Mouse (Mus musculus) CH12.LX (cell line): ENCODE data around the gene Rab37. TPM values are rescaled to one million over a fixed set of nuclear protein-coding genes. Genes with fewer than 3 reads are reported as not detected.

Experiments used
- DNase-seq: peaks from one replicate; pipeline ENCODE4 v3.0.0-alpha.2; 2013; ENCODE audit errors: extremely low read depth
- H3K27ac ChIP-seq: 2 replicates; pipeline ENCODE4 v1.5.1; 2012; ENCODE audit warnings: low read depth, mild to moderate bottlenecking, control low read depth, moderate library complexity; ENCODE audit not compliant: insufficient read depth
- H3K27me3 ChIP-seq: replicated peaks from 2 replicates; pipeline ENCODE3; 2012; ENCODE audit warnings: inconsistent platforms
- H3K36me3 ChIP-seq, 2 experiments: replicated peaks in 1 of 2; 2 replicates each; pipeline versions ENCODE3 to v1.6.1; 2012; ENCODE audit warnings: inconsistent platforms in 1 of 2, low read length in 1 of 2, mild to moderate bottlenecking in 1 of 2, mixed read lengths in 1 of 2, moderate library complexity in 1 of 2; ENCODE audit not compliant: control insufficient read depth in 1 of 2, insufficient read depth in 1 of 2
- H3K4me1 ChIP-seq, 2 experiments: 2 replicates each; pipeline ENCODE4 v1.6.1; 2012; ENCODE audit warnings: inconsistent platforms in 1 of 2, moderate library complexity in 1 of 2; ENCODE audit not compliant: insufficient read depth in 2 of 2, control insufficient read depth in 1 of 2
- H3K4me2 ChIP-seq: 2 replicates; pipeline ENCODE4 v1.6.1; 2012; ENCODE audit warnings: low read depth, mild to moderate bottlenecking, control low read depth; ENCODE audit not compliant: poor library complexity, insufficient read depth, severe bottlenecking
- H3K4me3 ChIP-seq, 3 experiments: fragments of 150-350 bp in 1 of 3; sonication (generic) in 1 of 3; replicated peaks in 1 of 3; 2 replicates each; pipeline versions ENCODE3 to v1.5.1; 2011 to 2012; ENCODE audit warnings: low read depth in 2 of 3, low read length in 2 of 3, mild to moderate bottlenecking in 2 of 3, moderate library complexity in 2 of 3, control low read depth in 1 of 3, improper control_type of control experiment in 1 of 3, inconsistent platforms in 1 of 3, mixed read lengths in 1 of 3; ENCODE audit not compliant: poor library complexity in 1 of 3
- H3K79me2 ChIP-seq: replicated peaks from 2 replicates; pipeline ENCODE4 v1.6.1; 2012; ENCODE audit warnings: mild to moderate bottlenecking, moderate library complexity; ENCODE audit not compliant: control insufficient read depth, poor library complexity, insufficient read depth, severe bottlenecking; ENCODE audit errors: extremely low read depth
- H3K9ac ChIP-seq: 2 replicates; pipeline ENCODE4 v1.6.1; 2012; ENCODE audit warnings: low read depth, mild to moderate bottlenecking, control low read depth, moderate library complexity; ENCODE audit not compliant: insufficient read depth
- H3K9me3 ChIP-seq: replicated peaks from 2 replicates; pipeline ENCODE3; 2012; ENCODE audit warnings: low read length, inconsistent platforms, mixed read lengths
- BHLHE40 ChIP-seq: IDR thresholded peaks from 2 replicates; pipeline ENCODE4 v1.6.1; 2011; ENCODE audit warnings: mild to moderate bottlenecking, low read depth, low read length, improper control_type of control experiment
- CHD2 ChIP-seq: IDR thresholded peaks from 2 replicates; pipeline ENCODE4 v1.6.1; 2011; ENCODE audit warnings: low read length, improper control_type of control experiment
- HCFC1 ChIP-seq: IDR thresholded peaks from 2 replicates; pipeline ENCODE4 v1.6.1; 2012; ENCODE audit warnings: low read depth, mild to moderate bottlenecking, inconsistent platforms, low read length, improper control_type of control experiment
- MAFK ChIP-seq: IDR thresholded peaks from 2 replicates; pipeline ENCODE4 v1.6.1; 2011; ENCODE audit warnings: low read length, improper control_type of control experiment; ENCODE audit not compliant: insufficient replicate concordance
- MAX ChIP-seq: IDR thresholded peaks from 2 replicates; pipeline ENCODE4 v1.6.1; 2011; ENCODE audit warnings: low read length, improper control_type of control experiment
- MEF2A ChIP-seq: IDR thresholded peaks from 2 replicates; pipeline ENCODE4 v1.6.1; 2014; ENCODE audit warnings: low read depth, mild to moderate bottlenecking, inconsistent platforms, low read length, improper control_type of control experiment, borderline replicate concordance
- MXI1 ChIP-seq: IDR thresholded peaks from 2 replicates; pipeline ENCODE4 v1.6.1; 2011; ENCODE audit warnings: mild to moderate bottlenecking, low read depth, low read length, improper control_type of control experiment
- MYC ChIP-seq: IDR thresholded peaks from 2 replicates; pipeline ENCODE4 v1.6.1; 2011; ENCODE audit warnings: low read depth, mild to moderate bottlenecking, improper control_type of control experiment, low read length
- NELFE ChIP-seq: IDR thresholded peaks from 2 replicates; pipeline ENCODE4 v1.6.1; 2011; ENCODE audit warnings: low read depth, low read length, improper control_type of control experiment
- NRF1 ChIP-seq: IDR thresholded peaks from 2 replicates; pipeline ENCODE4 v1.6.1; 2014; ENCODE audit warnings: low read depth, mild to moderate bottlenecking, inconsistent platforms, low read length, improper control_type of control experiment, moderate library complexity
- POLR2A ChIP-seq: IDR thresholded peaks from 2 replicates; pipeline ENCODE4 v1.6.1; 2011; ENCODE audit warnings: low read depth, mild to moderate bottlenecking, improper control_type of control experiment, low read length
- POLR2AphosphoS2 ChIP-seq: IDR thresholded peaks from 2 replicates; pipeline ENCODE4 v1.6.1; 2011; ENCODE audit warnings: low read depth, low read length, improper control_type of control experiment
- SMC3 ChIP-seq: IDR thresholded peaks from 2 replicates; pipeline ENCODE4 v1.6.1; 2011; ENCODE audit warnings: low read depth, low read length, improper control_type of control experiment
- TCF12 ChIP-seq: IDR thresholded peaks from 2 replicates; pipeline ENCODE4 v1.6.1; 2014; ENCODE audit warnings: low read depth, mild to moderate bottlenecking, inconsistent platforms, low read length, improper control_type of control experiment
- UBTF ChIP-seq: IDR thresholded peaks from 2 replicates; pipeline ENCODE4 v1.6.1; 2012; ENCODE audit warnings: low read depth, mild to moderate bottlenecking, inconsistent platforms, low read length, improper control_type of control experiment, moderate library complexity
- USF1 ChIP-seq: IDR thresholded peaks from 2 replicates; pipeline ENCODE4 v1.6.1; 2014; ENCODE audit warnings: low read depth, mild to moderate bottlenecking, inconsistent platforms, low read length, improper control_type of control experiment
- ZC3H11A ChIP-seq: IDR thresholded peaks from 2 replicates; pipeline ENCODE4 v1.6.1; 2012; ENCODE audit warnings: low read depth, mild to moderate bottlenecking, inconsistent platforms, low read length, improper control_type of control experiment
- ZKSCAN1 ChIP-seq: IDR thresholded peaks from 2 replicates; pipeline ENCODE4 v1.6.1; 2012; ENCODE audit warnings: low read depth, inconsistent platforms, low read length, improper control_type of control experiment, borderline replicate concordance
- dilution Hi-C: fragments of 300-500 bp; cut with MboI; formaldehyde crosslinking; loops from 2 replicates; pipeline ENCODE4 v1.14.3; 2020; ENCODE audit warnings: low sequenced_read_pairs; ENCODE audit not compliant: extremely low pct_unique_long_range_greater_than_20kb, extremely low pct_ligation_motif_present
- in situ Hi-C: fragments of 300-500 bp; cut with MboI; formaldehyde crosslinking; loops from 3 replicates; pipeline ENCODE4 v1.14.3; 2019; ENCODE audit warnings: low sequenced_read_pairs, low pct_ligation_motif_present, low pct_unique_long_range_greater_than_20kb, mixed read lengths
- polyA plus RNA-seq: library from polyadenylated mRNA; unstranded; fragments of >175 nt; gene quantifications from 2 replicates; pipeline ENCODE4 v1.2.1, GENCODE M21; 2012; ENCODE audit warnings: low read depth; ENCODE audit not compliant: insufficient read length
- total RNA-seq, 2 experiments: library from RNA; depleted of rRNA; stranded (reverse); fragments of 300-350 nt in 1 of 2; fragments of >200 nt in 1 of 2; gene quantifications; 2 replicates each; pipeline ENCODE4 v1.2.3; 2012 to 2014

Gene Rab37
- total and polyA plus RNA-seq, 3 experiments = 2.0 to 3.6 (median 2.3) TPM

GRCm38 (mm10) chr11:115161578-115162204 is 70.5 kb downstream of the Rab37 start:
- no peak overlapping the region for H3K27ac ChIP-seq
- H3K27me3 ChIP-seq = no peaks in the 10 kb centered on the region
- in situ Hi-C loops = loop anchor here (5.0 kb wide), 3 partner anchors 36 to 111 kb away; no protein-coding TSS in a partner anchor
- no peak overlapping the region for H3K4me3 ChIP-seq
- H3K79me2 ChIP-seq = peaks cover 33% of the 10 kb centered on the region
- peaks cover 8% of the 10 kb centered on the region for H3K9me3 ChIP-seq
- no peak for DNase-seq
- H3K36me3 ChIP-seq = peaks cover 0 to 13% of the 10 kb centered on the region in 2 experiments
- dilution Hi-C loops = no loop called here
- peaks cover 26 to 64% of the 10 kb centered on the region in 2 experiments for H3K4me1 ChIP-seq
- no peak for TF ChIP-seq MYC
- no peak for TF ChIP-seq POLR2A
- 0 out of 2 replicates have a peak, but pooled peaks have one; percentile 23 for TF ChIP-seq NELFE
- TF ChIP-seq, all 38 proteins: peak for 1
- H3K9ac ChIP-seq = no peak overlapping the region
- no peak overlapping the region; the same call in 1 of the 2 replicates for H3K4me2 ChIP-seq

- H3K27ac ChIP-seq = no peak overlapping the region; the same call in 1 of the 2 replicates
- TF ChIP-seq MAFK = no peak
- no peak for TF ChIP-seq TCF12
- TF ChIP-seq SMC3 = no peak
- TF ChIP-seq CHD2 = no peak
- TF ChIP-seq NRF1 = no peak
- TF ChIP-seq NELFE = no peak
- TF ChIP-seq MAX = no peak
- TF ChIP-seq USF1 = no peak
- no peak for TF ChIP-seq POLR2AphosphoS2
- TF ChIP-seq MEF2A = no peak
- no peak for TF ChIP-seq MXI1
- TF ChIP-seq UBTF = no peak
- TF ChIP-seq ZKSCAN1 = no peak
- TF ChIP-seq ZC3H11A = no peak
- TF ChIP-seq BHLHE40 = no peak
- no peak for TF ChIP-seq HCFC1
- TF ChIP-seq, all 38 proteins: peak for 0
- peaks cover 0 to 18% of the 10 kb centered on the region in 2 experiments for H3K36me3 ChIP-seq
- peak overlapping the region; percentile 66 for H3K4me2 ChIP-seq
- peak overlapping the region; percentile 34 for H3K9ac ChIP-seq
- in situ Hi-C loops = loop anchor here (5.0 kb wide), 3 partner anchors 35 to 110 kb away; no protein-coding TSS in a partner anchor
- H3K4me1 ChIP-seq = peaks cover 26 to 66% of the 10 kb centered on the region in 2 experiments
- H3K9me3 ChIP-seq = peaks cover 8% of the 10 kb centered on the region
- H3K27me3 ChIP-seq = no peaks in the 10 kb centered on the region
- DNase-seq = no peak
- H3K4me3 ChIP-seq = peak overlapping the region in 2 of 3 experiments; percentile 65 to 69
- peaks cover 36% of the 10 kb centered on the region for H3K79me2 ChIP-seq
- dilution Hi-C loops = no loop called here
Observed at GRCm38 (mm10) chr11:115162205-115162601, 71.0 kb downstream of the Rab37 start.
